Mouse (Mus musculus) stomach, postnatal 0 days (tissue): ENCODE measurements at regions not wholly inside any gene's neighbourhood (a gene's known extent, or its start where the extent isn't known, plus 50 kb on each side); places are given as distances from the start of the nearest gene placed in this dataset.

Source experiments
- ATAC-seq: fragments of 200-750 bp; cut with Nextera tagmentation; 2 replicates; pipeline ENCODE4 v1.8.0; 2017; ENCODE audit not compliant: low FRiP score, low TSS enrichment
- DNase-seq: peaks from one replicate; pipeline ENCODE4 v3.0.0-alpha.2; 2016; ENCODE audit warnings: low spot score
- H3K27ac ChIP-seq: fragments of 300-500 bp; sonication (generic); replicated peaks from 2 replicates; pipeline ENCODE4 v1.5.1; 2014; ENCODE audit warnings: mild to moderate bottlenecking, control low read depth
- H3K27me3 ChIP-seq: fragments of 300-500 bp; sonication (generic); 2 replicates; pipeline ENCODE4 v1.6.1; 2014; ENCODE audit warnings: low read length; ENCODE audit not compliant: control insufficient read depth, insufficient read depth
- H3K36me3 ChIP-seq: fragments of 300-500 bp; sonication (generic); 2 replicates; pipeline ENCODE4 v1.6.1; 2014; ENCODE audit warnings: low read length, mixed read lengths; ENCODE audit not compliant: control insufficient read depth, insufficient read depth
- H3K4me1 ChIP-seq: fragments of 300-500 bp; sonication (generic); replicated peaks from 2 replicates; pipeline ENCODE4 v1.6.1; 2014; ENCODE audit warnings: antibody characterized with exemption; ENCODE audit not compliant: control insufficient read depth, insufficient read depth
- H3K4me2 ChIP-seq: fragments of 300-500 bp; sonication (generic); replicated peaks from 2 replicates; pipeline ENCODE4 v1.6.1; 2014; ENCODE audit warnings: low read depth, mild to moderate bottlenecking, control low read depth, moderate library complexity
- H3K4me3 ChIP-seq: fragments of 300-500 bp; sonication (generic); 2 replicates; pipeline ENCODE4 v1.5.1; 2014; ENCODE audit warnings: low read depth, low read length, control low read depth
- H3K9ac ChIP-seq: fragments of 300-500 bp; sonication (generic); 2 replicates; pipeline ENCODE4 v1.6.1; 2014; ENCODE audit warnings: mild to moderate bottlenecking, low read length, control low read depth, mixed read lengths
- H3K9me3 ChIP-seq: fragments of 300-500 bp; sonication (generic); 2 replicates; pipeline ENCODE4 v1.6.1; 2016; ENCODE audit warnings: low read length; ENCODE audit not compliant: control insufficient read depth
- CTCF ChIP-seq: IDR thresholded peaks from 2 replicates; pipeline ENCODE4 v1.5.1; 2016; ENCODE audit warnings: antibody characterized with exemption, low read depth, mild to moderate bottlenecking, moderate library complexity
- EP300 ChIP-seq: optimal IDR thresholded peaks from 2 replicates; pipeline ENCODE3; 2016; ENCODE audit warnings: antibody characterized with exemption
- WGBS: fragments of 180-500 bp; shearing (Covaris S2); extraction: QIAGEN DNeasy Blood & Tissue Kit; methylation state at CpG from one replicate; pipeline ENCODE4 v1.1.7; 2014; 5-methylcytosine and 5-hydroxymethylcytosine counted together

GRCm38 (mm10) chr1:193670008-193670407 is 299.9 kb upstream of the Camk1g start:
- no peak for TF ChIP-seq CTCF
- TF ChIP-seq EP300, result no peak

GRCm38 (mm10) chr1:193668841-193669240 is 298.7 kb upstream of the Camk1g start:
- no peaks in the 10 kb centered on the region for H3K4me1 ChIP-seq
- H3K9me3 ChIP-seq, result no peaks in the 10 kb centered on the region
- ATAC-seq (no peak), DNase-seq (no peak)
- no peak overlapping the region for H3K4me3 ChIP-seq
- H3K27ac ChIP-seq, result no peak overlapping the region
- H3K27me3 ChIP-seq, result no peaks in the 10 kb centered on the region
- H3K4me2 ChIP-seq, result no peak overlapping the region
- no peak overlapping the region for H3K9ac ChIP-seq
- TF ChIP-seq CTCF (no peak), EP300 (no peak)
- no peaks in the 10 kb centered on the region for H3K36me3 ChIP-seq

More at GRCm38 (mm10) chr1:193670008-193670407, 299.9 kb upstream of the Camk1g start:
- Histone ChIP-seq H3K27me3 (no peaks in the 10 kb centered on the region), H3K27ac (no peak overlapping the region), H3K9ac (no peak overlapping the region), H3K4me3 (no peak overlapping the region), H3K4me1 (no peaks in the 10 kb centered on the region), H3K9me3 (no peaks in the 10 kb centered on the region), H3K36me3 (no peaks in the 10 kb centered on the region), H3K4me2 (no peak overlapping the region)
- DNase-seq, result no peak
- ATAC-seq, result no peak

GRCm38 (mm10) chr1:193665854-193666253 is 295.8 kb upstream of the Camk1g start:
- Histone ChIP-seq H3K27ac (no peak overlapping the region), H3K4me3 (no peak overlapping the region), H3K4me1 (no peaks in the 10 kb centered on the region), H3K4me2 (no peak overlapping the region), H3K27me3 (no peaks in the 10 kb centered on the region), H3K36me3 (no peaks in the 10 kb centered on the region), H3K9me3 (no peaks in the 10 kb centered on the region), H3K9ac (no peak overlapping the region)
- WGBS, result 35% methylated on average over 5 of the region's 5 CpGs
- TF ChIP-seq EP300, result no peak
- no peak for TF ChIP-seq CTCF
- DNase-seq (peak; percentile 20), ATAC-seq (peak; percentile 49; the same call in 1 of the 2 replicates)

- 84% methylated on average over 2 of the region's 2 CpGs for WGBS
- Histone ChIP-seq H3K27me3 (no peaks in the 10 kb centered on the region), H3K4me1 (no peaks in the 10 kb centered on the region), H3K27ac (no peak overlapping the region), H3K4me3 (no peak overlapping the region), H3K9me3 (no peaks in the 10 kb centered on the region), H3K4me2 (no peak overlapping the region), H3K9ac (no peak overlapping the region), H3K36me3 (no peaks in the 10 kb centered on the region)
- DNase-seq (no peak), ATAC-seq (no peak)
- TF ChIP-seq EP300 (no peak), CTCF (no peak)
Measured at GRCm38 (mm10) chr1:193664569-193664968, 294.5 kb upstream of the Camk1g start.

GRCm38 (mm10) chr1:193663587-193663986 is 293.5 kb upstream of the Camk1g start:
- Histone ChIP-seq H3K4me2 (no peak overlapping the region), H3K4me1 (no peaks in the 10 kb centered on the region), H3K27ac (no peak overlapping the region), H3K4me3 (no peak overlapping the region), H3K36me3 (no peaks in the 10 kb centered on the region), H3K27me3 (no peaks in the 10 kb centered on the region), H3K9ac (no peak overlapping the region), H3K9me3 (no peaks in the 10 kb centered on the region)
- TF ChIP-seq CTCF (no peak), EP300 (no peak)
- WGBS, result 78% methylated on average over 3 of the region's 3 CpGs
- DNase-seq (no peak), ATAC-seq (no peak)

GRCm38 (mm10) chr1:193662166-193662890 is 292.2 kb upstream of the Camk1g start:
- ATAC-seq (no peak), DNase-seq (no peak)
- no peak overlapping the region for H3K4me2 ChIP-seq
- H3K4me1 ChIP-seq, result no peaks in the 10 kb centered on the region
- H3K27ac ChIP-seq, result no peak overlapping the region
- H3K9me3 ChIP-seq, result no peaks in the 10 kb centered on the region
- no peaks in the 10 kb centered on the region for H3K27me3 ChIP-seq
- TF ChIP-seq EP300 (no peak), CTCF (no peak)
- no peaks in the 10 kb centered on the region for H3K36me3 ChIP-seq
- no peak overlapping the region for H3K4me3 ChIP-seq
- H3K9ac ChIP-seq, result no peak overlapping the region
- 60% methylated on average over 3 of the region's 3 CpGs for WGBS
